Mouse (Mus musculus): Measurements from ENCODE around the gene Nat8f4. TPM values are rescaled to one million over a fixed set of nuclear protein-coding genes. Genes with fewer than 3 reads are reported as not detected.

Gene Nat8f4
- polyA plus RNA-seq, 1 experiment from 2014 or later: 4.1 TPM

Other genes with a start within 250 kb of the Nat8f4 start
- gene Nat8f7, start 191.7 kb downstream of the Nat8f4 start, polyA plus RNA-seq (2014; fragmentation: Nextera tagmentation; extraction: Ambion mirVana): not detected in 2 replicates
- 0.11 and 0.15 TPM in 2 replicates for gene Nat8f3, start 139.1 kb downstream of the Nat8f4 start, polyA plus RNA-seq (2014; fragmentation: Nextera tagmentation; extraction: Ambion mirVana)
- gene Nat8f6, start 83.9 kb downstream of the Nat8f4 start, polyA plus RNA-seq (2014; fragmentation: Nextera tagmentation; extraction: Ambion mirVana): not detected in 2 replicates
- gene Nat8f5, start 83.9 kb downstream of the Nat8f4 start, polyA plus RNA-seq (2014; fragmentation: Nextera tagmentation; extraction: Ambion mirVana): not detected in 2 replicates
- gene Nat8, start 72.8 kb downstream of the Nat8f4 start, polyA plus RNA-seq (2014; fragmentation: Nextera tagmentation; extraction: Ambion mirVana): 0.16 and 0.42 TPM in 2 replicates
- 0.09 TPM in 1 of 2 replicates, not detected in the other for gene Nat8f2, start 35.7 kb downstream of the Nat8f4 start, polyA plus RNA-seq (2014; fragmentation: Nextera tagmentation; extraction: Ambion mirVana)
- gene Tprkb, start 7.0 kb upstream of the Nat8f4 start, polyA plus RNA-seq (2014; fragmentation: Nextera tagmentation; extraction: Ambion mirVana): 27.8 and 30.3 TPM in 2 replicates
- gene Nat8f1, start 10.8 kb upstream of the Nat8f4 start, polyA plus RNA-seq (2014; fragmentation: Nextera tagmentation; extraction: Ambion mirVana): 4.5 and 4.8 TPM in 2 replicates
- gene Dusp11, start 56.8 kb upstream of the Nat8f4 start, polyA plus RNA-seq (2014; fragmentation: Nextera tagmentation; extraction: Ambion mirVana): 42.5 and 44.1 TPM in 2 replicates
- gene Figla, start 111.3 kb upstream of the Nat8f4 start, polyA plus RNA-seq (2014; fragmentation: Nextera tagmentation; extraction: Ambion mirVana): not detected in 2 replicates
- 7.4 and 7.7 TPM in 2 replicates for gene Add2, start 123.8 kb upstream of the Nat8f4 start, polyA plus RNA-seq (2014; fragmentation: Nextera tagmentation; extraction: Ambion mirVana)

All from intestine, embryonic 14.5 days (tissue).